ENCODE assay signal across 8 mouse cellular contexts in genomic region chr8:91199876-91200275, GRCm38 (mm10). TPM values are rescaled to one million over a fixed set of nuclear protein-coding genes. Genes with fewer than 3 reads are reported as not detected.
DNase-seq lines count a peak whose midpoint lies in the region; ATAC-seq lines count a peak whose summit lies in the region.

Aktip (minus strand) TSS chr8:91199976.

- no peak within 1 kb of the TSS for H3K27ac ChIP-seq in lung, embryonic 15.5 days
- H3K27ac ChIP-seq in embryonic facial prominence, embryonic 14.5 days (replicated peaks; ENCODE audit: low read depth, low read length), result no peak within 1 kb of the TSS
- H3K27ac ChIP-seq in heart, embryonic 15.5 days, result no peak within 1 kb of the TSS
- H3K27ac ChIP-seq in stomach, embryonic 15.5 days, result no peak within 1 kb of the TSS

- ATAC-seq in lung, embryonic 15.5 days (ENCODE audit: borderline replicate concordance, extremely low read depth, low FRiP score, low TSS enrichment), result no peak
- no peak for ATAC-seq in embryonic facial prominence, embryonic 14.5 days (ENCODE audit: low read depth)
- no peak for ATAC-seq in heart, embryonic 15.5 days (replicated peaks; ENCODE audit: insufficient number of reproducible peaks, insufficient read depth, low FRiP score, low read depth)
- no peak for ATAC-seq in stomach, embryonic 15.5 days (ENCODE audit: insufficient read depth, low FRiP score, low read depth)

- intact Hi-C loops in left cerebral cortex, postnatal 14 days (cut with DNase I), result loop anchor here (10.0 kb wide), 1 partner anchor 1525 kb away; no protein-coding TSS in a partner anchor

- H3K9me3 ChIP-seq in lung, embryonic 15.5 days, result no peaks in the 10 kb centered on the region
- H3K9me3 ChIP-seq in embryonic facial prominence, embryonic 14.5 days (ENCODE audit: control insufficient read depth, low read length), result no peaks in the 10 kb centered on the region
- no peaks in the 10 kb centered on the region for H3K9me3 ChIP-seq in heart, embryonic 15.5 days (replicated peaks)
- H3K9me3 ChIP-seq in stomach, embryonic 15.5 days, result no peaks in the 10 kb centered on the region

- H3K36me3 ChIP-seq in lung, embryonic 15.5 days, result no peaks in the 10 kb centered on the region
- no peaks in the 10 kb centered on the region for H3K36me3 ChIP-seq in embryonic facial prominence, embryonic 14.5 days (ENCODE audit: control insufficient read depth, insufficient read depth, low read length)
- H3K36me3 ChIP-seq in heart, embryonic 15.5 days, result no peaks in the 10 kb centered on the region
- no peaks in the 10 kb centered on the region for H3K36me3 ChIP-seq in stomach, embryonic 15.5 days

- H3K9ac ChIP-seq in lung, embryonic 15.5 days, result no peak within 1 kb of the TSS
- no peak within 1 kb of the TSS for H3K9ac ChIP-seq in embryonic facial prominence, embryonic 14.5 days (ENCODE audit: low read depth, low read length)
- no peak within 1 kb of the TSS for H3K9ac ChIP-seq in heart, embryonic 15.5 days
- no peak within 1 kb of the TSS for H3K9ac ChIP-seq in stomach, embryonic 15.5 days

- H3K27me3 ChIP-seq in lung, embryonic 15.5 days, result no peaks in the 10 kb centered on the region
- peaks cover 4% of the 10 kb centered on the region; the same call in 1 of the 2 replicates for H3K27me3 ChIP-seq in embryonic facial prominence, embryonic 14.5 days (replicated peaks; ENCODE audit: control insufficient read depth, insufficient read depth, low read length)
- no peaks in the 10 kb centered on the region for H3K27me3 ChIP-seq in heart, embryonic 15.5 days
- no peaks in the 10 kb centered on the region for H3K27me3 ChIP-seq in stomach, embryonic 15.5 days (replicated peaks)

- peaks cover 10% of the 10 kb centered on the region; the same call in 1 of the 2 replicates for H3K4me1 ChIP-seq in lung, embryonic 15.5 days
- H3K4me1 ChIP-seq in embryonic facial prominence, embryonic 14.5 days (ENCODE audit: control insufficient read depth, insufficient read depth, low read length), result peaks cover 11% of the 10 kb centered on the region; the same call in 1 of the 2 replicates
- peaks cover 5% of the 10 kb centered on the region; the same call in 1 of the 2 replicates for H3K4me1 ChIP-seq in heart, embryonic 15.5 days (replicated peaks)
- no peaks in the 10 kb centered on the region for H3K4me1 ChIP-seq in stomach, embryonic 15.5 days

- H3K4me2 ChIP-seq in lung, embryonic 15.5 days, result no peak within 1 kb of the TSS
- no peak within 1 kb of the TSS for H3K4me2 ChIP-seq in embryonic facial prominence, embryonic 14.5 days (ENCODE audit: low read depth, low read length)
- H3K4me2 ChIP-seq in heart, embryonic 15.5 days, result no peak within 1 kb of the TSS
- H3K4me2 ChIP-seq in stomach, embryonic 15.5 days, result no peak within 1 kb of the TSS

- no peak for DNase-seq in lung, postnatal 36 days
- DNase-seq in embryonic facial prominence, embryonic 14.5 days (ENCODE audit: low spot score), result no peak
- DNase-seq in left cerebral cortex, postnatal 14 days (ENCODE audit: low spot score in 2 of 2), result no peak
- DNase-seq in embryo, embryonic 9.5 days (ENCODE audit: extremely low spot score), result no peak
- no peak for DNase-seq in thymus, postnatal 25 days

- no peak within 1 kb of the TSS for H3K4me3 ChIP-seq in lung, embryonic 15.5 days
- H3K4me3 ChIP-seq in embryonic facial prominence, embryonic 14.5 days (ENCODE audit: low read depth, low read length), result no peak within 1 kb of the TSS
- no peak within 1 kb of the TSS for H3K4me3 ChIP-seq in heart, embryonic 15.5 days
- no peak within 1 kb of the TSS for H3K4me3 ChIP-seq in stomach, embryonic 15.5 days (replicated peaks)

- WGBS in lung, embryonic 15.5 days, result 87% methylated on average over 7 of the region's 7 CpGs
- WGBS in embryonic facial prominence, embryonic 14.5 days, result 87% methylated on average over 7 of the region's 7 CpGs
- WGBS in heart, embryonic 15.5 days, result 91% methylated on average over 7 of the region's 7 CpGs
- WGBS in stomach, embryonic 15.5 days, result 87% methylated on average over 7 of the region's 7 CpGs

RNA-seq across cellular contexts. Expression of gene Aktip, which starts in this region (rescaled TPM):
- 63.2 and 64.7 TPM in 2 replicates for polyA plus RNA-seq in lung, embryonic 15.5 days (2015; fragmentation: Nextera tagmentation; extraction: Ambion mirVana)
- 57.3 and 58.5 TPM in 2 replicates for polyA plus RNA-seq in embryonic facial prominence, embryonic 14.5 days (2014; fragmentation: Nextera tagmentation; extraction: Ambion mirVana)
- 45.2 and 47.5 TPM in 2 replicates for polyA plus RNA-seq in heart, embryonic 15.5 days (2015; fragmentation: Nextera tagmentation; extraction: Ambion mirVana)
- 10 to 100 TPM; 67.4 to 70.3 TPM for total RNA-seq in left cerebral cortex, postnatal 14 days (2021)
- 48.5 and 51.8 TPM in 2 replicates for polyA plus RNA-seq in stomach, embryonic 15.5 days (2015; fragmentation: Nextera tagmentation; extraction: Ambion mirVana)
